Mouse (Mus musculus): Measurements from ENCODE around the gene 1700003F12Rik. TPM values are rescaled to one million over a fixed set of nuclear protein-coding genes. Genes with fewer than 3 reads are reported as not detected.

1700003F12Rik gene
- polyA plus RNA-seq (2012; rRNA removed): 0.41 and 0.44 TPM in 2 replicates

- DNase-seq (ENCODE audit: low spot score): no peak
Observed at GRCm38 (mm10) chr2:154546711-154547110, at the start of gene 1700003F12Rik. 1700003F12Rik (plus strand) TSS chr2:154547085.

GRCm38 (mm10) chr2:154498571-154498970, 48.3 kb upstream of the 1700003F12Rik start:
- no peak for DNase-seq (ENCODE audit: low spot score)

- no peak for DNase-seq (ENCODE audit: low spot score)
Observed at GRCm38 (mm10) chr2:154499717-154500247, 47.1 kb upstream of the 1700003F12Rik start.

- DNase-seq (ENCODE audit: low spot score): no peak
Observed at GRCm38 (mm10) chr2:154500758-154501157, 46.1 kb upstream of the 1700003F12Rik start.

GRCm38 (mm10) chr2:154507076-154507475, 39.8 kb upstream of the 1700003F12Rik start:
- no peak for DNase-seq (ENCODE audit: low spot score)

GRCm38 (mm10) chr2:154507566-154508283, 39.2 kb upstream of the 1700003F12Rik start:
- DNase-seq (ENCODE audit: low spot score): no peak

- DNase-seq (ENCODE audit: low spot score): no peak
Observed at GRCm38 (mm10) chr2:154508450-154508849, 38.4 kb upstream of the 1700003F12Rik start.

GRCm38 (mm10) chr2:154510141-154510540, 36.7 kb upstream of the 1700003F12Rik start:
- no peak for DNase-seq (ENCODE audit: low spot score)

GRCm38 (mm10) chr2:154516944-154517343, 29.9 kb upstream of the 1700003F12Rik start:
- no peak for DNase-seq (ENCODE audit: low spot score)

- no peak for DNase-seq (ENCODE audit: low spot score)
Observed at GRCm38 (mm10) chr2:154517424-154517823, 29.5 kb upstream of the 1700003F12Rik start.

GRCm38 (mm10) chr2:154521449-154521848, 25.4 kb upstream of the 1700003F12Rik start:
- DNase-seq (ENCODE audit: low spot score): no peak

- DNase-seq (ENCODE audit: low spot score): no peak
Observed at GRCm38 (mm10) chr2:154522334-154522733, 24.6 kb upstream of the 1700003F12Rik start.

- DNase-seq (ENCODE audit: low spot score): no peak
Observed at GRCm38 (mm10) chr2:154525285-154525684, 21.6 kb upstream of the 1700003F12Rik start.

GRCm38 (mm10) chr2:154526531-154526930, 20.4 kb upstream of the 1700003F12Rik start:
- DNase-seq (ENCODE audit: low spot score): no peak

GRCm38 (mm10) chr2:154532888-154533287, 14.0 kb upstream of the 1700003F12Rik start:
- no peak for DNase-seq (ENCODE audit: low spot score)

- no peak for DNase-seq (ENCODE audit: low spot score)
Observed at GRCm38 (mm10) chr2:154534704-154535270, 12.1 kb upstream of the 1700003F12Rik start.

- no peak for DNase-seq (ENCODE audit: low spot score)
Observed at GRCm38 (mm10) chr2:154538310-154538709, 8.6 kb upstream of the 1700003F12Rik start.

- no peak for DNase-seq (ENCODE audit: low spot score)
Observed at GRCm38 (mm10) chr2:154538710-154539109, 8.2 kb upstream of the 1700003F12Rik start.

GRCm38 (mm10) chr2:154539720-154540119, 7.2 kb upstream of the 1700003F12Rik start:
- no peak for DNase-seq (ENCODE audit: low spot score)

- no peak for DNase-seq (ENCODE audit: low spot score)
Observed at GRCm38 (mm10) chr2:154541630-154542029, 5.3 kb upstream of the 1700003F12Rik start.

GRCm38 (mm10) chr2:154543567-154544347, 3.1 kb upstream of the 1700003F12Rik start:
- DNase-seq (ENCODE audit: low spot score): no peak

- DNase-seq (ENCODE audit: low spot score): no peak
Observed at GRCm38 (mm10) chr2:154548688-154549087, 1.8 kb downstream of the 1700003F12Rik start.
